Mouse (Mus musculus): ENCODE data around the gene Bicral.

Gene Bicral

DNA sequence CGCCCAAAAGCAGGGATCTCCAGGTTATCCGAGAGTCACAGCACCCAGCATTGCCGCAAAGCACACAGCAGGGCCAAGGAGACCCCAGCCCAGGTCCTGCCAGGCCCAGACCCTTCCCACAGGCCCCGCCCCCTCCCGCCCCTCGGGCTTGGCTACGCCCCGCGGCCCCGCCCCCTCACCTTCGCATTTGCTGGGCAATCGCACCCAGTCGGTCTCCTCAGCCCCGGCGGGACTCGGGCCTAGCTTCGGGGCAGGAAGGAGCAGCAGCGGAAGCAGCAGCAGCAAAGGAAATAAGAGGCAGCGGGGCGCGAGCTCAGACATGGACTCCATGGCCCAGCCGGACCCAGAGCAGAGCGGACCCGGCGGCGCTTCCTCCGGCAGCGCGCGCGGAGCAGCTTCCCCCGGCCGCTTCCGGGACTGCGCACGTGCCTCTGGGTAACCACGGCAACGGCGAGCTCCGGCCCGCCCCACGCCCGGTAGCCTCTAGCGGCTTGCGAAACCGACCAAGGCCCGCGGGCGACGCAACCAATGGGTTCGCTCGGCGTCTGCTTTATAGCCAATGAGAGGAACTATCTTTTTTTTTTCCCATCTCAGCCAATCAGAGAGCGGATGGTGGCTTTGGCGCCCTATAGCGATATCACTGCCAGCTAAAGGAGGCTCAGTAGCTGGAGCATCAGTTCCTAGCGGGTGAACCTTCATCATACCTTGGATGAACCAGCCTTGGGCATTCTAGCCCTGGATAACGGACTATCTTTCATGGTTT lies 106.3 kb downstream of the Bicral start, which contains the start of gene Cnpy3:
Cnpy3 (minus strand) TSS at position 421 of the 763 bp plus-strand sequence.
- peak; percentile 99 for DNase-seq (ENCODE audit: low read depth)

DNA sequence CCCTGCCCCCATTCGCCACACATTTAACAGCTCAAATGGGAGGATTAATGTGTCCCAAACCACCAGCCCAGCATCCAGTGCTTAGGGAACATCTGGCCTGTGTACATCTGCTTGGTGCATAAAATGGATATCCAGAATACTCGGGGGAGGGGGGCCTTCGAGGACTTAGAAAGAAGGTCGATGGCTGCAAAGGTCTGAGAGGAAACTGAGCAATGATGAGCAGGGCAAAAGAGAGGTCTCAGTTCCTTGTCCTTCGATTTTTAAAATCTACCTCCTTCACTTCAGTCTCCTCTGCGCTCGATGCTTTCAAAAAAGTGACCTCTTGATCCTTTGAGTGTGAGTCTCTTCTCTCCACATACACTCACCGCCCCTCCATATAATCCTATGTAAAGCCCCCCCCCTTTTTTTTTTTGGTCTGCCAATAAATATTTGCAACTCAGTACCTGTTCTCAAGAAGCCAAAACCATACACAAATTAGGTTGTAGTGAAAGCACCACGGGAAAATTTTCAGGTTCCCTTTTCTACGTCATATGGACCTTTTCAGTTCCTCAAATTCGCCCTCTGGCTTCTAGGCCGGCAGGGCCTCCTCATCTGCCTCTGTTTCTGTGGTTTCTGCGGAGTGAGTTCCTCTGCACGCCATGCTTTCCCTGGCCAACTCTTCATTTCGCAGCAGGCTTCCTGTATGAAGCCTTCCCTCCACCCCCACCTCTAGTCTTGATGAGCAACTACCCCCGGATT lies 107.1 kb downstream of the Bicral start:
- DNase-seq (ENCODE audit: low read depth) = no peak

DNA sequence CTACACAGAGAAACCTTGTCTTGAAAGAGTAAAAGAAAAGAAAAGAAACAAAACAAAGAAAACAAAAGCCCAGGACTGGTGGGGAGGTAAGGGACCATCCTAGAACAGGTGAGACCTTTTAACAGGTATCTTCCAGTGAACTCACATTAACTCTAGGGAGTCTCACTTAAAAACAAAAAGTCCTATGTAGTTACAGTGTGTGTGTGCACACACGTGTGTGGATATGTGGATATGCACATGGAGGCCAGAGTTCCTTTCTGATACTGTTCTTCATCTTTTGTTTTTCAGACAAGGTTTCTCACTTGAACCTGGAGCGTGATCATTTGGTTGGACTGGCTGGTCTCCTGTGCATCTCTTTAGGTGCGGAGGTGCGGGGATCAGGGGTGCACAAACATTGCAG lies 107.7 kb downstream of the Bicral start:
- DNase-seq (ENCODE audit: low read depth) = no peak

DNA sequence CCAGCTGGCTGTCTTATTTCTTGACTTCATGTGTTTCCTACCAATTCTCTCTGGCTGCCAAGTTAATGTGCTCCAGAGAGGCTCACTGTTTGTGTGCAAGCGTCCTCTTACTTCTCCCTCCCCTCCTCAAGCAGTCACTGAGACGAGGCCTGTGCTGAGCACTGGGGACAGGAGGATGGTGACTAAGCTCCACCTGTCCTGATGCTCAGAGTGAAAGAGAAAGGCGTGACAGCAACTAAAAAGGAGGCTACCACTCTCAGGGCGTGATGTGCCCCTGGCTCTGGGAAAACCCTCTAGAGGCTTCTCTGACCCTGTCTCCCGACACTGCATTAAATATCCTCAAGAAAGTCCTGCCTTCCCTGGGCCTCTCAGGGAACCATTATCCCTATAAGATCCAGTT lies 109.0 kb downstream of the Bicral start:
- DNase-seq (ENCODE audit: low read depth) = no peak
